Mouse (Mus musculus): ENCODE data around the gene Gm12248.

- no peak for TF ChIP-seq POLR2A (IDR thresholded peaks at IDR 0.05; ENCODE audit: borderline replicate concordance, low read depth, low read length)
- TF ChIP-seq CTCF (IDR thresholded peaks at IDR 0.05; ENCODE audit: low read depth, low read length): no peak
Measured at GRCm38 (mm10) chr11:58096821-58097620, 4.1 kb upstream of the Gm12248 start.
